In genomic region chr5:140571201-140571600, GRCm38 (mm10) we compare ENCODE assay signal across 19 mouse cellular contexts. TPM values are rescaled to one million over a fixed set of nuclear protein-coding genes. Genes with fewer than 3 reads are reported as not detected.
"Had no signal": no experiment of that assay in that cellular context is flagged by ENCODE, and none has a peak within 500 bp of the region (broad histone marks: within the 10 kb centered on the region; RNA-seq: fewer than 3 reads in every experiment).

No protein-coding gene starts in this region.

- H3K9me3 ChIP-seq: kidney, embryonic 15.5 days; limb, embryonic 12.5 days; limb, embryonic 15.5 days; midbrain, embryonic 13.5 days; neural tube, embryonic 12.5 days had no signal

- H3K9ac ChIP-seq: kidney, embryonic 15.5 days; limb, embryonic 12.5 days; limb, embryonic 15.5 days; liver, embryonic 14.5 days; liver, postnatal 0 days; lung, embryonic 14.5 days; midbrain, embryonic 13.5 days; neural tube, embryonic 12.5 days had no signal

- H3K4me3 ChIP-seq: kidney, embryonic 15.5 days; left cerebral cortex, adult 2 months; limb, embryonic 12.5 days; limb, embryonic 15.5 days; midbrain, embryonic 13.5 days; neural tube, embryonic 12.5 days had no signal

- H3K36me3 ChIP-seq: kidney, embryonic 15.5 days; limb, embryonic 12.5 days; limb, embryonic 15.5 days; midbrain, embryonic 13.5 days; neural tube, embryonic 12.5 days had no signal

- H3K27me3 ChIP-seq: kidney, embryonic 15.5 days; limb, embryonic 12.5 days; limb, embryonic 15.5 days; neural tube, embryonic 12.5 days had no signal

- ATAC-seq: liver, postnatal 0 days; midbrain, embryonic 13.5 days had no signal

- H3K27ac ChIP-seq: left cerebral cortex, adult 2 months; limb, embryonic 12.5 days; liver, embryonic 14.5 days; midbrain, embryonic 13.5 days; neural tube, embryonic 12.5 days had no signal

- H3K4me2 ChIP-seq: kidney, embryonic 15.5 days; limb, embryonic 12.5 days; limb, embryonic 15.5 days; liver, embryonic 11.5 days; lung, embryonic 14.5 days; midbrain, embryonic 13.5 days; neural tube, embryonic 12.5 days had no signal

- DNase-seq: liver, postnatal 0 days; lung, embryonic 14.5 days; thymus, adult 18-20 months; thymus, postnatal 36 days had no signal

RNA-seq across cellular contexts. Expression of gene Grifin, which starts 6.3 kb away (rescaled TPM):
- total RNA-seq: layer of hippocampus, postnatal 10 days; left cerebral cortex, adult 2 months; left cerebral cortex, postnatal 10 days; megakaryocyte progenitor cell, adult 5-6 weeks; midbrain, postnatal 0 days had no signal
- polyA plus RNA-seq: limb, embryonic 15.5 days; liver, postnatal 0 days; lung, embryonic 14.5 days; midbrain, embryonic 13.5 days; midbrain, postnatal 0 days; neural tube, embryonic 12.5 days; small intestine, adult 2 months; testis, adult 2 months; urinary bladder, adult 2 months had no signal
